Mouse (Mus musculus): Measurements from ENCODE around the gene Tusc2.
A peak's percentile ranks its signal among the peaks of the same experiment; 100 is the strongest.
"Not testable (repeated sequence)": the region's sequence is repeated elsewhere in the genome, so short reads cannot be mapped to it uniquely, and the experiment has no call there.

Tusc2 gene

DNA sequence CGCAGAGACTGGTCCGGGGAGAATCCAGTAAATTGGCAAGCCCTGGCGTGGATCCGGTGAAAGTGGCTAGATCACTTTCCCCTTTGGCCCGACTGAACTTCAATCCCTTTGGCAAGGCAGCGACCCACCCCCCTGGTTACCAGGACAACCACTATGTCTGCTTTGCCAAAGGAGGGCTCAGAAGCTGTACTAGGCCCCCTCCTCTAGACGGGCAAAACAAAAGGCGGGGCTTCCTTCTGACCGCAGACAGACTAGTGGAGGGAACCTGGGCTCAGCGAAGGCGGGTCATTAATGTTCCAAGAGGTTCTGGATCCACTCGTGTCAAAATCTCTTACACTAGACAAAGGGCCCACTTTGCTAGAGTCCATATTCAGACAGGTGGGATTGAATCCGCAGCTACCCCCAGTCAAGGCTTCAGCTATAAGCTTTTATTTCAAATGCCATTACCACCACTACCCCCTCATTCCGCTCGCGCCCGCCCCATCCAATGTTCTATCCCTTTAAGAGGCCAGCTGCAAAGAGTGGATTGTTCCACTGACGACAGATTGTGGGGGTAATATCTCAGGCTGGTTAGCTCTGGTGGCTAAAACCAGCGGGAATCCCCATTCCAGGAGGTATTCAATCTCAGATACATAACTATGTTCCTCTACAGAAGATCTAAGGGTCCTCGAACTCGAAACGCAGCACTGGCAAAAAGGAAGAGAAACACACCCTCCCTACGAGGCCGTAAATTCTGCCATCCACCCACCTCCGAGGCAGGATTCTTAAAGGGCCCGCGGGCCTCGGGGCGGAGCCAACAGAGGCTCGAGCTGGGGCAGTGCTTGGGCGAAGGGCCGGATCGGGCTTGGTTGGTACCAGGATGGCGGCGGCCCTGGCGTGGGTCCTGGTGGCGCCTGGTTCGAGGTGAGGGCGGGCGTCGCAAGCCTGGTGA is 5.5 kb downstream of the Tusc2 start:
- DNase-seq (ENCODE audit: low spot score in 2 of 2), result peak; percentile 85 to 90

DNA sequence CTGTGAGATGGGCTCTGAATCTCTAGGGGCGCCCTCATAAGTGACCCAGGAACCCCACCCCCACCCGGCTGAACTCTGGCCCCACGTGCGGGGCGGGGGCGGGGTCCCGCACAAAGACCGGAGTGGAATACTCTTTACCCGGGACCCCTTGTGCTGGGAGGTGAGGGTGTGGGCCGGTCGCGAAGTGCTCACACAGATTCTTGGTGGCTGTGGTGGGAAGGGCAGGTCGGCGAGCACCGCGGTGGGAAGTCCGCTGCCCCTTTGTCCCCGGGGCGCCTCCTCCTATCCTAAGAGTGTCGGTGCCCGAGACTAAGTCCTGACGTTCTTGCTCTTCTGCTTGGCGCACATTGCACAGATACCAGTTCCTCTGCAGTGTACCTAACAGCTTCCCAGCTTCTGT is 6.2 kb downstream of the Tusc2 start:
- no peak for DNase-seq (ENCODE audit: low spot score in 2 of 2)

DNA sequence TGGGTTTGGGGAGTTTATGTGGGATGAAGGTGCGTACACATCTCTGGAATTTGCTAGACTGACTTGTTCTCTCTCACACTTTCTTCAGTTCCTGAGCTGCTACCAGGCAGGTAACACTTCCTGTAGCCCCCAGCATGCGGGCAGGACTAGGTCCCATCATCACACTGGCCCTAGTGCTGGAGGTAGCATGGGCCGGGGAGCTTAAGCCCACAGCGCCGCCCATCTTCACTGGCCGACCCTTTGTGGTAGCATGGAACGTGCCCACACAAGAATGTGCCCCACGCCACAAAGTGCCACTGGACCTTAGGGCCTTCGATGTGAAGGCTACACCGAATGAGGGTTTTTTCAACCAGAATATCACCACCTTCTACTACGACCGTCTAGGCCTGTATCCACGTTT is 7.0 kb downstream of the Tusc2 start:
- DNase-seq (ENCODE audit: low spot score in 2 of 2), result no peak

DNA sequence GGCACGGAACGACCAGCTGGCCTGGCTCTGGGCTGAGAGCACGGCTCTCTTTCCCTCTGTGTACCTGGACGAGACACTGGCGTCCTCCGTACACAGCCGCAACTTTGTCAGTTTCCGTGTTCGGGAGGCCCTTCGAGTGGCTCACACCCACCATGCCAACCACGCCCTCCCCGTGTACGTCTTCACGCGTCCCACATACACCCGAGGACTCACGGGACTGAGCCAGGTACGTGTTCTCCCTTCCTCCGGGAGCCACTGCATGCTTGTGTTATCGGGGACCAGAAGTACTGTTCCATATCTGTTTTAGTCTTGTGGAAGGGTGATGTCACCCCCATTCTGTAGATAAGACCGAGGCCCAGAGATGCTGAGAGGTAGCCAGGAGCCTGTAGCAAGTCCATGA is 7.8 kb downstream of the Tusc2 start:
- DNase-seq (ENCODE audit: low spot score in 2 of 2), result no peak

DNA sequence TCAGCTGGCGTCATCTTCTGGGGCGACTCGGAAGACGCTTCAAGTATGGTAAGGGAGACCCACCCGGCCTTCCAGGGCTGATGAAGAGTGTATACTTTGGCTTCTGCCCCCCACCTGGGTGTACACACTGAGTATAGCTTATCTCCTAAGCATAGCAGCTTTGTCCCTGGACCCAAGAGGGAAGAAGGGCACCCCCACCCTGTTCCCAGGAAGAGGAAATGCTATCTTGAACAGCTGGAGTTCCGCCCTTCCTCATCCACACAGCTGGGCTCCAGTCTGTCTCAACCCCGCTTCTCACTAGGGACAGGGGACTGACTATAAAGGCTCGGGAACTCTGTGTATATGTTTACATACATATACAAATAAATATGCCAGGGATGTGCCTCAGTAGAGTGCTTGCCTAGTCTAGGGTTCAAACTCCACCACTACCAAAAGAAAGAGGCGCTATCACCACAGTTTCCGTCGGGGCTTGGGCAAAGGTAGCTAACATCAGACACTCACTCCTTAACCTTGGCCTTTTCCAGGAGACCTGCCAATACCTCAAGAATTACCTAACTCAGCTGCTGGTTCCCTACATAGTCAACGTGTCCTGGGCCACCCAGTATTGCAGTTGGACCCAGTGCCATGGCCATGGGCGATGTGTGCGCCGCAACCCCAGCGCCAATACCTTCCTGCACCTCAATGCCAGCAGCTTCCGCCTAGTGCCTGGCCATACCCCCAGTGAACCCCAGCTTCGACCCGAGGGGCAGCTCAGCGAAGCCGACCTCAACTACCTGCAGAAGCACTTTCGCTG is 8.7 kb downstream of the Tusc2 start:
- DNase-seq (ENCODE audit: low spot score in 2 of 2), result peak in 1 of 2 experiments; percentile 69

DNA sequence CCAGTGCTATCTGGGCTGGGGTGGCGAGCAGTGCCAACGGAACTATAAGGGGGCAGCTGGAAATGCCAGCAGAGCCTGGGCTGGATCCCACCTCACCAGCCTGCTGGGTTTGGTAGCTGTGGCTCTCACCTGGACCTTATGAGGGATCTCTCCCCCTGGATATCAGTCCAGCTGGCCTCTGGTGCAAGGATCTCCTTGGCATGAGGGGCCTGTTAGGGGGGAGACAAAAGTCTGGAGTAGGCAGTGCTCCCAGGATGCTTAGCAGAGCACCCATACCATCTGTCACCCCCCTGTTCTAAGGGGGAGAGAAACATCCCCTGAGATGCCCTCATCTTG is 9.2 kb downstream of the Tusc2 start:
- DNase-seq (ENCODE audit: low spot score in 2 of 2), result no peak

DNA sequence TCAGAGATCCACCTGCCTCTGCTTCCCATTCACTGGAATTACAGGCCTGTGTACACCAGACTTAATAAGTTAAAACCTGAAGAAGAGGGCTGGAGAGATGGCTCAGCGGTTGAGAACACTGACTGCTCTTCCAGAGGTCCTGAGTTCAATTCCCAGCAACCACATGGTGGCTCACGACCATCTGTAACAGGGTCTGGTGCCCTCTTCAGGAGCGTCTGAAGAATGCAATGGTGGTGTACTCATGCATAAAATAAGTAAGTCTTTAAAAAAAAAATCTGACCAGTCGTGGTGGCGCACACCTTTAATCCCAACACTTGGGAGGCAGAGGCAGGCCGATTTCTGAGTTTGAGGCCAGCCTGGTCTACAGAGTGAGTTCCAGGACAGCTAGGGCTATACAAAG is 10.7 kb downstream of the Tusc2 start:
- DNase-seq (ENCODE audit: low spot score in 2 of 2), result not testable (repeated sequence)

DNA sequence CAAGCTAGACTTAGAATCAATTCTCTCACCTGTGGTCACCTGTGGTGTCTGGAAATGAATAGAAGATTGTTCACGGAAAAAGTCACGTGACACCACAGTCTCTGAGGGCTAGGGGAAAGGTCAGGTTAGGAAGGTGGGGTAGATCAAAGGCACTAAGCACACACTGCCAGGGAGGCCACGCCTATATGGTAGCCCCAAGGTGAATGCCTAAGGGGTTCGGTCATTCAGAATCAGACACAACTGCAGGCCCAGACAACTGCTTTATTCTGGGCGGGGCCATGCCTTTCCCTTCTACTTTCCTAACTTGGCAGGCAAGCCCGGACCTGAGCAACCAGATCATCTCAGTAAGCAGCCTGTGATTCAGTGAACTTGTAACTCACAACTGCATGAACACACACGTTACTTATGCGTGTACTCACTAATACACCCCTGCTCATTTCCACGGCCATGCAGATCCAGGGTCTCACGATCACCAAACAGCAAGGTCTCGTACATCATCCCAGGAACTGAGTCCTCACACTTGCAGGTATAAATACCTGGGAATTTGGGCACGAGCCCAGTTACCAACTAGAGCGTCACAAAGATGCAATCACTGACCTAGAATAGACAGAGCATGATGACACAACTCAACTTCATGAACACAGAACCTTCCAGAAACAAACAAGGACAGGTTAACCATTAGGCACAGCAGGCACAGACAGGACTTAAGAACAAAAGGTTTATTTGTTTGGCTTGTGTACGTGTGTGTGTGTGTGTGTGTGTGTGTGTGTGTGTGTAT is 12.7 kb downstream of the Tusc2 start:
- DNase-seq (ENCODE audit: low spot score in 2 of 2), result no peak

DNA sequence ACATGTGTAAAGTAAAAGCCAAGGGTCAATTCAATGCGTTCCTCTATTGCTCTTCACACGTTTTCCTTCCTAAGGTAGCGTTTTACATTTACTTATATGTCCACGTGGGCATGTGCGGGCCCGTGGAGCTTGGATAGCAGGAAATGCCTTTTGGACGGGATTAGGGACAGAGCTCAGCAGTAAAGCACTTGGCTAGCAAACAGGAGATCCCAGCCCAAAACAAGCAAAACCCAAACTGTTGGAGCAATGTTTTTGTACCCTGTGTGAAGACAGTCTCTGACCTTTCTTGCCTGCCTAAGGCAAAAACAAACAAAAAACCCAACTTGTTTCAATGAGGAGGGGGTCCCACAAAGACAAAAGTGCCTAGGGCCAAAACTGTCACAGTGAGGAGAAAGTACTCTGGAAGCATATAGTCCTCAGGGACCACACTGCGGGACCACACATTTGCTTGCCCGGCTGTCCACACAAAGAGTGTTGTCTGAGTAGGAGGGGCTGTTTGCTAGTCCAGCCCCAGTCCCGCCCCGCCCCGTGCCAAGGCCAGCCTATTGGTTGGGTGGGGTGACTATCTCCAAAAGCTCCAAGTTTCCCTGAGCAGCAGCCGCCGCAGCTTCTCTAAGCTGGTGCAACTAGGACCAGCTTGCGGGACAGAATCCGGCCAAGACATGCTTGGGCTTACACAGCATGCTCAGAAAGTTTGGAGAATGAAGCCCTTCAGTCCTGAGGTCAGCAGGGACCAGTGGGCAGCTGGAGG is 13.5 kb downstream of the Tusc2 start, which contains the start of gene Hyal1:
TSS of gene Hyal1 (plus strand) at position 571 of the 751 bp plus-strand sequence.
- DNase-seq (ENCODE audit: low spot score in 2 of 2), result peak; percentile 81 to 84

DNA sequence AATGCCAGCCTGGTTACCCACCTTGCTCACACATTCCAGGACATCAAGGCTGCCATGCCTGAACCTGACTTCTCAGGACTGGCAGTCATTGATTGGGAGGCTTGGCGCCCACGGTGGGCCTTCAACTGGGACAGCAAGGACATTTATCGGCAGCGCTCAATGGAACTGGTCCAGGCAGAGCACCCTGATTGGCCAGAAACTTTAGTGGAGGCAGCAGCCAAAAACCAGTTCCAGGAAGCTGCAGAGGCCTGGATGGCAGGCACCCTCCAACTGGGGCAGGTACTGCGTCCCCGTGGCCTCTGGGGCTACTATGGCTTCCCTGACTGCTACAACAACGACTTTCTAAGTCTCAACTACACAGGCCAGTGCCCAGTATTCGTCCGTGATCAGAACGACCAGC is 14.8 kb downstream of the Tusc2 start:
- no peak for DNase-seq (ENCODE audit: low spot score in 2 of 2)

DNA sequence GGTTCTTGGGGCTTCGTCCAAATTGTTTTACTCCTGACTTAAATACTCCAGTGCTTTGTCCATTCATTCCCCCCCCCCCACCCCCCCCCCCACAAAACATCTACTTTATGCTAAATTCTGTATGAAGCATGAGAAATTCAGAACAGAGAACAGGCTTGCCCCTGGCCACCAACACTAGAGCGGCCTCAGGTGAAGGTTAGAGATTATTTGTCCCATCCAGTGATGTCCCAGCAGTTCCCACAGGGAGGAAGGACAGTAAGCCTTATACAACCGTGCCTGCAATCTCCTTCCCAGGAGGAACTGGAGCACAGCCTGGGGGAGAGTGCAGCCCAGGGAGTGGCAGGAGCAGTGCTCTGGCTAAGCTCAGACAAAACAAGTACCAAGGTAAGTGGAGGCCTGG is 15.5 kb downstream of the Tusc2 start, which contains the start of gene Naa80:
TSS of gene Naa80 (plus strand) at position 301 of the 400 bp plus-strand sequence.
- DNase-seq (ENCODE audit: low spot score in 2 of 2), result no peak

DNA sequence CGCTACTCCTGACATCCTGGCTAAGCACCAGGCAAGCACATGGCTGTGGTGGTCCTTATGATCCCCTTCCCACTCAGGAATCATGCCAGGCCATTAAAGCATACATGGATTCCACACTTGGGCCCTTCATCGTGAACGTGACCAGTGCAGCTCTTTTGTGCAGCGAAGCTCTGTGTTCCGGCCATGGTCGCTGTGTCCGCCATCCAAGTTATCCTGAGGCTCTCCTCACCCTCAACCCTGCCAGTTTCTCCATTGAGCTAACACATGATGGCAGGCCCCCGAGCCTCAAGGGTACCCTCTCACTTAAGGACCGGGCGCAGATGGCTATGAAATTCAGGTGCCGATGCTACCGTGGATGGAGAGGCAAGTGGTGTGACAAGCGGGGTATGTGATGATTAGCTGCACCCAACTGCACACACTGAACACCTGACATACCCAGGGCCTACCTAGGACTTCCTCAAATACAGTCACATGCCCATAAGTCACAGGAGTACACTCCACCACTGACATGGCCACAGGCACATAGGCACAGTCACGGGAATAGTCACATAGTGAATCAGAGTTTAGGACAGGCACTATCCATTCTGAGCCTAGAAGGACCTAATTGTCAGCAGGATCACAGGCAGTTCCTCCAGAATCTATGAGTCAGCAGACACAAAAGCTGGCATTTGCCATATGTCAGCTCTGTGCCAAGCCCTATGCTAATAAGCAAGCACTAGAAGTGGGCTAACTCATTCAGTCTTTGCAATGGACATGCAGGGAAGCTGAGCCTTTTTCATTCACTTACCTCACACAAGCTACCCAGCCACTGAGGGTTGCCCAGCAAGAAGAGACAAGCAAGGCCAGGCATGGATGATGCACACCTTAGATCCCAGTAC is 16.2 kb downstream of the Tusc2 start:
- no peak for DNase-seq (ENCODE audit: low spot score in 2 of 2)

DNA sequence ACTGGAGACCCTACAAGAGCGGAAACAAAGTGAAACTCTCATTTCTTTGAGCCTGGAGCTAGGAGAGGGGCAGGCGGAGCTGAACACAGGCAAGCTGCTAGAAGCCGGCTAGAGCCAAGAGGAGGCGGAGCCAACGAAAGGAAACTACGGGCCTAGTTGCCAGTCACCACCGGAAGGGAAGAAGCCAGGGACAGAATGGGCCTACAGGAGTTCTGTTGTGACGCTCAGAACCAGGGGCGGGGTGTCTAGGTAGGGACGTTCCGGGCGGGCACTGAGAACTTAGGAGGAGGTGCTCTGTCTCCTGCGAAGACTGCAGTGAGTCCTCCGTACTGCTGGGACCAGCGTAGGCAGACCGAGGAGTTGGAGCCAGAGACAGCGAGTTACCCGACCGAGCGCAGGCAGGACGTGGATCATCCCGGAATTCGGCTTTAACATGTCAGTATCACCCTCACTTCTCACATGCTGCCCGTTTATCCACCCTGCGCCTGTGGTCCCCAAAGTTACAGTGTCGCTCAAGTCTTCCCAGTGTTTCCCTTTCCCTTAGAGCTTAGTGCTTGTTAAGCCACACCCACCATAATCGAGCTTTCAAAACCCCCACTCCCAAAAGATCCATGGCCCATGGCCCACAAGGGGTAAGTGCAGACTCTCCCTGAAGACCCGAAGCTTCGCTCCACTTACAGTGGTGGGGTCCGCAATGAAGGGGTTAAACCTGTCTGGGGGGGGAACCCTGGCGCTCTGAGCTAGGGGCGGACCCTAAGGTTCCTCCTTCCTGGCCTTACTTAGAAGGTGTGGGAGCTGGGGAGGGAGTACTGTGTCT is 17.7 kb downstream of the Tusc2 start, which contains the start of gene Hyal3:
TSS of gene Hyal3 (plus strand) at position 318 of the 817 bp plus-strand sequence.
- DNase-seq (ENCODE audit: low spot score in 2 of 2), result peak; percentile 93

DNA sequence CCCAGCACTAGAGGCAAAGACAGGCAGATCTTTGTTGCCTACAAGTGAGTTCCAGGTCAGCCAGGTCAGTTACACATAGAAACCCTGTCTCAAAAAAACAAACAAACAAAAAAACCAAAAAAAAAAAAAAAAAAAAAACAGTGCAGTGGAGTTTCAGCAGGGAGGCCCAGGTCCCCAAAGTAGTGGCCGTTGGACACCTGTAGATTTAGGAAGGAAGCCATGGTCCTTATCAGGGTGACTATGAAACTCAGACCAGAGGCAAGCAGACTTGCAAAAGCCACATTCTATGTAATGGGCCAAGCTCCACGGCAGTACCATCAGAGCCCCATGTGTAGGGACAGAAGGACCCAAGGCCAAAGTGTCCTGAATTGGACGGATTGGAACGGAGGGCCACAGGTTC is 18.5 kb downstream of the Tusc2 start:
- DNase-seq (ENCODE audit: low spot score in 2 of 2), result no peak

DNA sequence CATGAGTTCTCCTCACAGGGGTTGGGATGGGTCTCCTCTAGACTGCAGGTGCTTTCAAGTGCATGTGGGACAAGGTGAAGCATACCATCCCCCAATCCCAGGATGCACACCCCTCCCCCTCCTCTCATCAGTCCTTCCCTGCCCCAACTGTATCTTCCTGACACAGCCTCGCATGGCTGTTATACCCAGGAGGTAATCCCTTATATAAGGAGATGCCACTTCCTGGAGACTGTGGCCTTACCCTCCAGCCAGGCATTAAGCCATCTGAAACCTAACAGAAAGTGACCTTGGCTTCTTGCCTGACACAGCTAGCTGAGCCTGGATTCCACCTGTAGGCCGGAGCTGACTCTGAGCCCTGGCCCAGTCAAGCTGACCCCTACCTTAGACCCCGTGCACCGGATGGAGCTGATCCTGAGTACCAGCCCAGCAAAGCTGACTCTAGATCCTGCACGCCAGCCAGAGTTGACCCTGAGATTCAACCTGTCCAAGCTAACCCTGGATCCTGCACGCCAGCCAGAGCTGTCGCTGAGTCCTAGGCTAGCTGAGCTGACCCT is 19.5 kb downstream of the Tusc2 start:
- DNase-seq (ENCODE audit: low spot score in 2 of 2), result no peak

DNA sequence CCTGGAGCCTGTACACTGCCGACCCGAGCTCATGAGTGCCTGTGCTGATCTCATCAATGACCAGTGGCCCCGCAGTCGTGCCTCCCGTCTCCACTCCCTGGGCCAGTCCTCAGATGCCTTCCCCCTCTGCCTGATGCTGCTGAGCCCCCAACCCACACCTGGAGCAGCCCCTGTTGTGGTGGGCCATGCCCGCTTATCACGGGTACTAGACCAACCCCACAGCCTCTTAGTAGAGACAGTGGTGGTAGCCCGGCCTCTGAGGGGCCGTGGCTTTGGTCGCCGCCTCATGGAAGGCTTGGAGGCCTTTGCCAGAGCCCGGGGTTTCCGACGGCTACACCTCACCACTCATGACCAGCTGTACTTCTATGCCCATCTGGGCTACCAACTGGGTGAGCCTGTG is 20.1 kb downstream of the Tusc2 start:
- no peak for DNase-seq (ENCODE audit: low spot score in 2 of 2)

DNA sequence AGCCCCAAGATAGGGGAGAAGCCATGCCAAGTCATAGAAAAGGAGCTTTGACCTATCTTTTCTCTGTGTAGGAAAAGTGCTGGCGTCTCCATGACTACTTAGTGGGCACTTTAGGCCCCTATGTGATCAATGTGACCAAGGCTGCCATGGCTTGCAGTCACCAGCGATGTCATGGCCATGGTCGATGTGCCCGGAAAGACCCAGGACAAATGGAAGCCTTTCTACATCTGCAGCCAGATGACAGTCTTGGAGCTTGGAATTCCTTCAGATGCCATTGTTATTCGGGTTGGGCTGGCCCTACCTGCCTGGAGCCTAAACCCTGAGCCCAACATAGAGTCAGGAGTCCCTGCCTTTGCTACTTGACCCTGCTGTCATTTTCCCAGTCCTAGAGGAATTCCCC is 23.4 kb downstream of the Tusc2 start:
- DNase-seq (ENCODE audit: low spot score in 2 of 2), result no peak

DNA sequence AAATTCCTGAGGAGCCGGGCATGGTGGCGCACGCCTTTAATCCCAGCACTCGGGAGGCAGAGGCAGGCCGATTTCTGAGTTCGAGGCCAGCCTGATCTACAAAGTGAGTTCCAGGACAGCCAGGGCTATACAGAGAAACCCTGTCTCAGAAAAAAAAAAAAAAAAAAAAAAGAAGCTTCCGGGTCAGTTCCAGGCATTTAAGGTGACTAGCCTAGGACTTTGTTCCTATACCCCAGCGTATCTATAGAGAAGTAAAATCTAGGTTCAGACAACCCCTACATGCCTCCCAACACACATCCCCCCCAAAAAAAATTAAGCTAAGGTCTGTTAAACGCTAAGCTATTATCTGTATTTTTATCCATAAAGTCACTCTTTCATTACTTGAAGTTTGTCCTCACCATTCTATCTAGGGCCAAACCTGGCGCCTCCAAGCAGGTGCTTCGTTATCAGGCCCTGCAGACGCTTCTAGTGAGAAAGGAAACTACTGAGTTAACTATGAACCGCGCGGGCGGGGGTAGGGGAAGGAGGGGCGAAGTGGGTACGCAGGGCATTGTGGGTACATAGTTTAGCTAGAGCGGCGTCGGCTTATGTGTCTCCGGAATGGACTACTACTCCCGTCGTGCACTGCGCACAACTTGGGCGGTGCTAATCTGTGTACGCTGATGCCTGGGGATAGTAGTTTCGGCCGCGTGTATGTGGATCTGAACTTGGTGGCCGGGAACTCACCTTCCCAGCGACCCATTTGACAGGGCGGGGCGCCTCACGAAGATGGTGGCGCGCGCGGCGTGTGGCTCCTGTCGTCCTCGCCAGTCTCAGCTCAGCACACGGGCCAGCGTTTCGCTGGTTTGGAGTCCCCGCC is 24.1 kb downstream of the Tusc2 start, which contains the start of gene Ifrd2:
TSS of gene Ifrd2 (plus strand) at position 669 of the 859 bp plus-strand sequence.
- peak; percentile 98 to 99 for DNase-seq (ENCODE audit: low spot score in 2 of 2)

All from heart, adult 9 months (tissue).